Mouse (Mus musculus) adrenal gland, adult 10 weeks (tissue): ENCODE measurements around the gene Pyurf. TPM values are rescaled to one million over a fixed set of nuclear protein-coding genes. Genes with fewer than 3 reads are reported as not detected.

Source experiments
- polyA plus RNA-seq: library from polyadenylated mRNA; stranded (reverse); fragments of 350-450 nt; fragmentation: Illumina TruSeq; extraction: RNeasy Lipid Tissue Mini Kit (QIAGEN cat#74804); gene quantifications from one replicate; pipeline ENCODE4 v1.2.3, GENCODE M21; 2014; ENCODE audit warnings: low read depth, low replicate concordance

Pyurf gene
- polyA plus RNA-seq = 31.9 TPM

GRCm38 (mm10) chr6:57691467-57692261 lies at the start of gene Pyurf:
Gene Pyurf, minus strand, starts transcription at chr6:57692078.

GRCm38 (mm10) chr6:57702376-57702742 lies 10.5 kb upstream of the Pyurf start, which contains the start of gene Lancl2:
Gene Lancl2, plus strand, starts transcription at chr6:57702540.

Other genes with a start within 250 kb of the Pyurf start
- 82.1 TPM for gene Ppm1k, start 156.6 kb downstream of the Pyurf start, polyA plus RNA-seq
- 65.7 TPM for gene Herc6, start 111.1 kb downstream of the Pyurf start, polyA plus RNA-seq
- gene Lancl2, start 10.5 kb upstream of the Pyurf start, polyA plus RNA-seq = 26.7 TPM
- 33.6 TPM for gene Vopp1, start 133.1 kb upstream of the Pyurf start, polyA plus RNA-seq
- not detected for gene Vmn1r21, start 158.3 kb upstream of the Pyurf start, polyA plus RNA-seq
- gene Vmn1r22, start 215.9 kb upstream of the Pyurf start, polyA plus RNA-seq = not detected
- gene Vmn1r23, start 234.8 kb upstream of the Pyurf start, polyA plus RNA-seq = not detected